Mouse (Mus musculus): ENCODE measurements around the gene Tifab. TPM values are rescaled to one million over a fixed set of nuclear protein-coding genes. Genes with fewer than 3 reads are reported as not detected.

The Tifab gene
- polyA plus RNA-seq, 1 experiment from 2014 or later, result 1.4 TPM

DNA sequence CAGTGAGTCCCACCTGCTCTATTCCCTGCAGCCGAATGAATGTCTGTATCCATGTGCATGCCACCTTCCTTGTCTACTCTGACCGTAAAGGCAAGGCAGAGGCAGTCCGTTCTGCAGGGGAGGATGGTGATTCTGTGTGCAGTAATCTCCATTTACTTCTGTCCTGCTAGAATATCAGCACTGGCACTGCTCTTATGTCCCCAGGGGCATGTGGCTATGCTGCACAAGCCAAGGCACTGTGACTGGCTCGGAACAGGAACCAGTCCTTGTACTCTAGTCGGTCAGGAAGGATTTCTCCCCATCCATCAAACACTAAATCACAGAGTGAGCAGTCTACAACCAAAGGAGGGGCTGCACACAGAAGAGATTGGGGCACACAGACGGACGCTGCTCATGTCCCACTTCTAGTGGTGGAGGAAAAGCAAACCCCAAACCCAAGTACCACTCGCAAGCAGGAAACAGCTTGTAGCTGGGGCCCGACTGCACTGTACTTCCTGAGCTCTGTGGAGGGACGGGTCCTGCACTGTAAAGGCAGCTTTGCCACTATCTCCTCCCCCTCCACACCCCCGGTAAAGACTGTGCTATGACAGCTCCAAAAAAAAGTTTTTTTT, 46.3 kb downstream of the Tifab start:
- Histone ChIP-seq H3K9me3 (peaks cover 5% of the 10 kb centered on the region; the same call in 1 of the 2 replicates), H3K36me3 (peaks cover 59% of the 10 kb centered on the region), H3K27ac (no peak overlapping the region), H3K4me1 (replicated peaks) (peaks cover 49% of the 10 kb centered on the region), H3K4me3 (no peak overlapping the region), H3K27me3 (ENCODE audit: insufficient read depth, poor library complexity, severe bottlenecking) (no peaks in the 10 kb centered on the region)
- DNase-seq (ENCODE audit: low spot score), result no peak
- WGBS, result 88% methylated on average over 11 of the region's 11 CpGs

DNA sequence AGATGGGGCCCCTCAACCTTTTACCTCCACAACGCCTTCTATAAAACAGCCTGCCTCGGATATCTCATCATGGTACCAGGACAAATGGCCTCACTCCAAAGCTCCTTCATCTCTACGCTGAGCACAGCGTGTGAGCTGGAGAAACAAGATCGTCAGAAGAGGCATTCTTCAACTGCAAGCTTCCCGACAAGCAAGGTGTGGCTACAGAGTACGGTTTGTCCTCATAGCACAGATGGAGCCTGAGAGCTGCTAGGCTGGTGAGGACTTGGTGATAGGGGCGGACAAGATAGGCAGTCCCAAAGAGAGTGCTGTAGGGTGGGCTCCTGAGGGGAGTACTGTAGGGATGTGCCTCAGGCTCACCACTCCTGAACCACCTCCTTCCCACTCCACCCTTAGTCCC, 48.1 kb downstream of the Tifab start:
- 91% methylated on average over 8 of the region's 8 CpGs for WGBS
- H3K36me3 ChIP-seq, result peaks cover 78% of the 10 kb centered on the region
- H3K9me3 ChIP-seq, result peaks cover 4% of the 10 kb centered on the region; the same call in 1 of the 2 replicates
- no peak overlapping the region for H3K4me3 ChIP-seq
- H3K4me1 ChIP-seq (replicated peaks), result peaks cover 39% of the 10 kb centered on the region
- DNase-seq (ENCODE audit: low spot score), result no peak
- H3K27ac ChIP-seq, result no peak overlapping the region
- no peaks in the 10 kb centered on the region for H3K27me3 ChIP-seq (ENCODE audit: insufficient read depth, poor library complexity, severe bottlenecking)

DNA sequence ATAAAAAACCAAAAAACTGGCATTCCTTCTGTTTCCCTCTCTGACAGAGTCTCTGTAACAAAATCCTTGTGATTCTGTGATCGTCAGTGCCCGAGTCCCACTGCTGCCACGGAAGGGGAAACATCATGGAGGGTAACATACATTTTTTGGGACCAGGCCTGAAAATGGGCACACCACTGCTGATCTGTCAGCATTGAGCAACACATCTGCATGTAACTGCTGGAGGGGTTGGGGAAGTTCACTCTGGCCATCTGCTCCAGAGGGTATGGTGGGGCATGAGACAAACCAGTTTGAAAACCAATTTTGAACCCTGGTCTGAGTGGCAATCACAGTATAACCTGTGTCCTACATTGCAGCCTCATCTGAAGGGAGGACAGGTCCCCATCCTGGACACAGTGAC, 49.1 kb downstream of the Tifab start:
- Histone ChIP-seq H3K9me3 (peaks cover 4% of the 10 kb centered on the region; the same call in 1 of the 2 replicates), H3K27ac (no peak overlapping the region), H3K36me3 (peaks cover 87% of the 10 kb centered on the region), H3K4me1 (replicated peaks) (peaks cover 32% of the 10 kb centered on the region), H3K4me3 (no peak overlapping the region), H3K27me3 (ENCODE audit: insufficient read depth, poor library complexity, severe bottlenecking) (no peaks in the 10 kb centered on the region)
- DNase-seq (ENCODE audit: low spot score), result no peak
- WGBS, result 93% methylated on average over 3 of the region's 3 CpGs

DNA sequence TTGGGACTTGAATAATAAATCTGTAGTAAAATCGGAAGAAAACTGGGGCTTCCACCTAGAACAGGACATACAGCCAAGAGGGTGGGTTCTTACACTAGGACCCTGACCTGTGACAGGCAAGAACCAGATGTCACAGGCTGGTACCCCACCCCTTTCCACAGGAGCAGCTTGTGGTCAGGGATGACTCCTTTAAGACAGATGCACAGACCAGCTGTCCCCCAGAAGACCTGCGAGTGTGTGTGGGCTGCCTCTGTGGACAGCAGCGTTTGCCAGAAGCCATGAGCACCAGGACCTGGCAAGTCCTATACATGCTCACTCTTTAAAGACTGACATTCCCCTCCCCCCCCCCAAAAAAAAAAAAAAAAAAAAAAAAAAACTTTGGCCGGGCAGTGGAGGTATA, 49.7 kb downstream of the Tifab start:
- H3K27me3 ChIP-seq (ENCODE audit: insufficient read depth, poor library complexity, severe bottlenecking), result no peaks in the 10 kb centered on the region
- H3K4me1 ChIP-seq (replicated peaks), result peaks cover 27% of the 10 kb centered on the region
- WGBS, result 89% methylated on average over 4 of the region's 4 CpGs
- DNase-seq (ENCODE audit: low spot score), result no peak
- H3K27ac ChIP-seq, result no peak overlapping the region
- H3K4me3 ChIP-seq, result no peak overlapping the region
- H3K9me3 ChIP-seq, result peaks cover 4% of the 10 kb centered on the region; the same call in 1 of the 2 replicates
- H3K36me3 ChIP-seq, result peaks cover 93% of the 10 kb centered on the region

DNA sequence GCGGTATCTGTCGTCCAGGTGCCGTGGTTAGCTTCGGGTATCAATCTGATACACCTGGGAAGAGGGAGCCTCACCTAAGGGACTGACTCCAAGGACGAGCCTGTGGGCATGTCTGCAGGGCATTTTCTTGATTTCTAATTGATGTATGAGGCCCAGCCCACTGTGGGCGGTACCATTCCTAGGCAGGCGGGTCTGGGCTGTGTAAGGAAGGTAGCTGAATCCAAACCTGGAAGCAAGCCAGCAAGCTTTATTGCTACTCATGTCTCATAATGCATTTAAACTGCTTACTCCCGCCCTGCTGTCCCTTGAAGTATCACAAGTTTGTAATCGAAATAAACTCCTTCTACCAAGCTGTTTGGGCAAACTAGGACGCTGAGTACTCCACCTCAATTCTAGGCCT, 53.1 kb downstream of the Tifab start:
- Histone ChIP-seq H3K36me3 (peaks cover 100% of the 10 kb centered on the region), H3K27me3 (ENCODE audit: insufficient read depth, poor library complexity, severe bottlenecking) (no peaks in the 10 kb centered on the region), H3K9me3 (peaks cover 4% of the 10 kb centered on the region; the same call in 1 of the 2 replicates), H3K4me1 (replicated peaks) (0 out of 2 replicates have a peak, but pooled peaks cover 3% of the 10 kb centered on the region), H3K27ac (no peak overlapping the region), H3K4me3 (no peak overlapping the region)
- DNase-seq (ENCODE audit: low spot score), result no peak
- 95% methylated on average over 10 of the region's 10 CpGs for WGBS

Other genes with a start within 250 kb of the Tifab start
- gene H2afy, start 42.5 kb downstream of the Tifab start, polyA plus RNA-seq (2016; fragmentation: Nextera tagmentation; extraction: Ambion mirVana), result 494 and 510 TPM in 2 replicates
- 28.4 and 33.7 TPM in 2 replicates for gene Neurog1, start 73.3 kb upstream of the Tifab start, polyA plus RNA-seq (2016; fragmentation: Nextera tagmentation; extraction: Ambion mirVana)
- 6.1 and 12.5 TPM in 2 replicates for gene Cxcl14, start 117.7 kb upstream of the Tifab start, polyA plus RNA-seq (2016; fragmentation: Nextera tagmentation; extraction: Ambion mirVana)
- gene Gm3045, start 247.7 kb upstream of the Tifab start, polyA plus RNA-seq (2016; fragmentation: Nextera tagmentation; extraction: Ambion mirVana), result not detected in 2 replicates